Mouse (Mus musculus): ENCODE measurements around the gene Fkbp15. TPM values are rescaled to one million over a fixed set of nuclear protein-coding genes. Genes with fewer than 3 reads are reported as not detected.

The Fkbp15 gene
- polyA plus RNA-seq, 1 experiment: 21.6 TPM

DNA sequence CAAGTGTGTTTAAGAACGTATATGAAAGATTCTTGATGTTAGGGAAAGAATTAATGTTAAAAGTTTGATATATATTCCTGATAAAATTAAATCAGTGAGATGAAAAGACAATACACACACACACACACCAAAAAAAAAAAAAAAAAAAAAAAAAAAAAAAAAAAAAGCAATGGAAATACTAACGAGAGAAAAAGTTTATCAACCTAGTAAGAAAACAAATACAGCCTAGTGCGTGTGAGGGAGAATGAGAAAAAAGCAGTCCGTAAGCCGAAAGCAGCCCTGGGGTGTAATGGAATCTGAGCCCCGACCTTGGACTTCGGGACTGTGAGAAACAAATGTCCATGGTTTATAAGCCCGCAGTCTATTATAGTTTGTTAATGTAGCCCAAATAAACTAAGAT lies 74.8 kb downstream of the Fkbp15 start:
- Histone ChIP-seq H3K27me3 (ENCODE audit: control insufficient read depth, insufficient read depth, low read length) (no peaks in the 10 kb centered on the region), H3K36me3 (ENCODE audit: control insufficient read depth, insufficient read depth, low read length) (no peaks in the 10 kb centered on the region), H3K4me1 (ENCODE audit: control insufficient read depth, insufficient read depth, insufficient read length, low read length) (peaks cover 3% of the 10 kb centered on the region; the same call in 1 of the 2 replicates), H3K4me3 (ENCODE audit: low read depth, low read length) (no peak overlapping the region), H3K27ac (ENCODE audit: insufficient read depth, low read depth, low read length) (no peak overlapping the region)
- 72% methylated on average over 8 of the region's 8 CpGs for WGBS
- TF ChIP-seq CTCF (IDR thresholded peaks at IDR 0.05; ENCODE audit: extremely low read depth, insufficient read length, insufficient replicate concordance, low read depth, low read length): no peak

DNA sequence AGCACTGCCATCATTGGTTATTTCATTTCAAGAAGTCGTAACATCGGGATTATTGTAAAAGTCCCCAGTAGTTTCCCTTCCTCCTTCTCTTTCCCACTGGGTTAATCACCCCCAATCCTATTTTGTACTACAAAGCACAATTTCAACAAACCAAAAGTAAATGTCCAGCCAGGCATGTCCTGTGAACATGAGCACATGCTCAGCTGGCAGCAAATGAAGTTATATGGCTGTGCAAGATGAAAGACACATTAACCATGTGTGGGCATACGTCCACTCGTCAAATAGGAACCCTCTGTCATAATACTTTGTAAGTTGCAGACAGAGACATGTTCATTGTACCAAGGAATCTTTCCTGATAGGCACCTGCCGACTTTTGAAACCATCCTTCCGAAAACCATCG lies 77.4 kb downstream of the Fkbp15 start:
- H3K27me3 ChIP-seq (ENCODE audit: control insufficient read depth, insufficient read depth, low read length): no peaks in the 10 kb centered on the region
- 84% methylated on average over 7 of the region's 7 CpGs for WGBS
- no peak overlapping the region for H3K27ac ChIP-seq (ENCODE audit: insufficient read depth, low read depth, low read length)
- peaks cover 3% of the 10 kb centered on the region; the same call in 1 of the 2 replicates for H3K4me1 ChIP-seq (ENCODE audit: control insufficient read depth, insufficient read depth, insufficient read length, low read length)
- TF ChIP-seq CTCF (IDR thresholded peaks at IDR 0.05; ENCODE audit: extremely low read depth, insufficient read length, insufficient replicate concordance, low read depth, low read length) (no peak), POLR2A (IDR thresholded peaks at IDR 0.05; ENCODE audit: low read depth, low read length) (no peak)
- no peak overlapping the region for H3K4me3 ChIP-seq (ENCODE audit: low read depth, low read length)
- H3K36me3 ChIP-seq (ENCODE audit: control insufficient read depth, insufficient read depth, low read length): no peaks in the 10 kb centered on the region

DNA sequence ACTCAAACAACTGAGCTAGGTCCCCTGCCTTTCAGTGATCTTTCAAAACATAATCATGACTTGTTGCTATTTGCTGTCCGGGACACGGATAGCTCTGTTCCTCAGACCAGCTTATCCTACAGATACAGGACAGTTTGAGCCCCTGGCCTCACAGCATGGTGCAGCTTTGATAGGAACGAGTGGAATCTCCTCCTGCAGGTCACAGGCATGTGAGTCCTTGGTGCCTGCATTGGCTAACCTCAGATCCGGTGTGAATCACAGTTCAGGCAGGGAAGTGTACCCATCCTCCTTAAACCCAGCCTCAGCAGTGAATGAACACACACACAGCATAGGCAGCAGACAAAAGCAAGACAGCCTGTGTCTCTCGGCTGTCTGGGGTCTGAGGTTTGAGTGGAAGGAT lies 79.0 kb downstream of the Fkbp15 start:
- peaks cover 3% of the 10 kb centered on the region; the same call in 1 of the 2 replicates for H3K4me1 ChIP-seq (ENCODE audit: control insufficient read depth, insufficient read depth, insufficient read length, low read length)
- no peaks in the 10 kb centered on the region for H3K27me3 ChIP-seq (ENCODE audit: control insufficient read depth, insufficient read depth, low read length)
- TF ChIP-seq POLR2A (IDR thresholded peaks at IDR 0.05; ENCODE audit: low read depth, low read length): no peak
- TF ChIP-seq CTCF (IDR thresholded peaks at IDR 0.05; ENCODE audit: extremely low read depth, insufficient read length, insufficient replicate concordance, low read depth, low read length): no peak
- H3K36me3 ChIP-seq (ENCODE audit: control insufficient read depth, insufficient read depth, low read length): no peaks in the 10 kb centered on the region
- H3K27ac ChIP-seq (ENCODE audit: insufficient read depth, low read depth, low read length): no peak overlapping the region
- no peak overlapping the region for H3K4me3 ChIP-seq (ENCODE audit: low read depth, low read length)
- 70% methylated on average over 5 of the region's 5 CpGs for WGBS

DNA sequence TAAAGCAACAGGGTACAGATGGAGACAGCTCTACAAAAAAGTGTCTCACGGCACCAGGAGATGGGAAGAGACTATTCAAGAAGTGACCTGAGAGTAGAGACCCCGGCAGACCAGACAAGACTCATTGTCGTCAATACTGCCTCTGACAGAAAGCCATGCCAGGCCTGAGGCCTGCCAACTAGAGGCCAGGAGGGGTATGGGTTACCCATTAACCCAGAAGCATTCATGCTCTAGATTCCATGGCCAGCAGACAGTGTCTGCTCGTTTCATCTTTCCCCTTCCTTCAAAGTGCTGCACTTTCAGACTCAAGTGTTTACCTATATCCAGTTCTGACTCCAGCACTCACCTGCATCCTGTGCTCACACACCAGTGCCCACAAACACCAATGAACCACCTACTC lies 82.3 kb downstream of the Fkbp15 start:
- Histone ChIP-seq H3K4me1 (ENCODE audit: control insufficient read depth, insufficient read depth, insufficient read length, low read length) (no peaks in the 10 kb centered on the region), H3K36me3 (ENCODE audit: control insufficient read depth, insufficient read depth, low read length) (no peaks in the 10 kb centered on the region), H3K27me3 (ENCODE audit: control insufficient read depth, insufficient read depth, low read length) (no peaks in the 10 kb centered on the region), H3K27ac (ENCODE audit: insufficient read depth, low read depth, low read length) (no peak overlapping the region), H3K4me3 (ENCODE audit: low read depth, low read length) (no peak overlapping the region)
- peak; percentile 16; the same call in 1 of the 2 replicates for TF ChIP-seq CTCF (IDR thresholded peaks at IDR 0.05; ENCODE audit: extremely low read depth, insufficient read length, insufficient replicate concordance, low read depth, low read length)
- TF ChIP-seq POLR2A (IDR thresholded peaks at IDR 0.05; ENCODE audit: low read depth, low read length): no peak
- WGBS: 33% methylated on average over 4 of the region's 4 CpGs

DNA sequence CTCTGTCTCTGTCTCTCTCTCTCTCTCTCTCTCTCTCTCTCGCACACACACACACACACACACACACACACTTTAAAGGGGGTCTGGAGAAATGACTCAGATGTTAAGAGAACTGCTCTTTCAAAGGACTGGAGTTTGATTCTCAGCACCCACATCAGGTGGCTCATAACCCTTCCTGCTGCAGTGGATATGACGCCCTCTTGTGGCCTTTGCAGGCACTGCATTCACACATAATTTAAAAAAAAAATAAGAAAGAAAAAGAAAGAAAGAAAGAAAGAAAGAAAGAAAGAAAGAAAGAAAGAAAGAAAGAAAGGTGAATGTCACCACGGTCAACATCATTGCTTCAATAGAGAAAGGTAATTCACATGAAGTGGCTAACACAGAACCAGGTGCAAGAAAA lies 83.1 kb downstream of the Fkbp15 start:
- H3K27me3 ChIP-seq (ENCODE audit: control insufficient read depth, insufficient read depth, low read length): no peaks in the 10 kb centered on the region
- TF ChIP-seq POLR2A (IDR thresholded peaks at IDR 0.05; ENCODE audit: low read depth, low read length) (no peak), CTCF (IDR thresholded peaks at IDR 0.05; ENCODE audit: extremely low read depth, insufficient read length, insufficient replicate concordance, low read depth, low read length) (no peak)
- H3K36me3 ChIP-seq (ENCODE audit: control insufficient read depth, insufficient read depth, low read length): no peaks in the 10 kb centered on the region
- WGBS: 74% methylated on average over 3 of the region's 3 CpGs
- no peak overlapping the region for H3K27ac ChIP-seq (ENCODE audit: insufficient read depth, low read depth, low read length)
- H3K4me1 ChIP-seq (ENCODE audit: control insufficient read depth, insufficient read depth, insufficient read length, low read length): no peaks in the 10 kb centered on the region
- no peak overlapping the region for H3K4me3 ChIP-seq (ENCODE audit: low read depth, low read length)

DNA sequence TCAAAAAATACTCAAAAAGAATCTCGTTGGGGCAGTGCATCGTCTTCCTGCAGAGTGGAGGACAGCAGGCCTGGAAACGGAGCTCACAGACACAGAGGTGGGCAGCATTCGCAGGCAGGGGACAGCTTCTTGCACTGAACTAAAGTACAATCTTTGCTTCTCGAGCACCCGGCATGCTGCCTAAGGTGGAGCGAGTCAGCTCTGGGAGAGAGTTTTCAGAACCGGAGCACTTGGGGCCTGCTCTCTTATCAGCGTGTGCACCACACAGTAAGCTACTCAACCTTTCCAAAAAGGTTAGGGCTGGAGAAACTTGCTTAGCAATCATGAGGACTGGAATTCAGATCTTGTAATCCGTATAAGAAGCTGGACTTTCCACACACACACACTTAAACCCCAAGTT lies 83.7 kb downstream of the Fkbp15 start:
- no peaks in the 10 kb centered on the region for H3K27me3 ChIP-seq (ENCODE audit: control insufficient read depth, insufficient read depth, low read length)
- WGBS: 87% methylated on average over 10 of the region's 10 CpGs
- H3K4me1 ChIP-seq (ENCODE audit: control insufficient read depth, insufficient read depth, insufficient read length, low read length): no peaks in the 10 kb centered on the region
- H3K4me3 ChIP-seq (ENCODE audit: low read depth, low read length): no peak overlapping the region
- no peaks in the 10 kb centered on the region for H3K36me3 ChIP-seq (ENCODE audit: control insufficient read depth, insufficient read depth, low read length)
- no peak for TF ChIP-seq POLR2A (IDR thresholded peaks at IDR 0.05; ENCODE audit: low read depth, low read length)
- no peak for TF ChIP-seq CTCF (IDR thresholded peaks at IDR 0.05; ENCODE audit: extremely low read depth, insufficient read length, insufficient replicate concordance, low read depth, low read length)
- H3K27ac ChIP-seq (ENCODE audit: insufficient read depth, low read depth, low read length): no peak overlapping the region

DNA sequence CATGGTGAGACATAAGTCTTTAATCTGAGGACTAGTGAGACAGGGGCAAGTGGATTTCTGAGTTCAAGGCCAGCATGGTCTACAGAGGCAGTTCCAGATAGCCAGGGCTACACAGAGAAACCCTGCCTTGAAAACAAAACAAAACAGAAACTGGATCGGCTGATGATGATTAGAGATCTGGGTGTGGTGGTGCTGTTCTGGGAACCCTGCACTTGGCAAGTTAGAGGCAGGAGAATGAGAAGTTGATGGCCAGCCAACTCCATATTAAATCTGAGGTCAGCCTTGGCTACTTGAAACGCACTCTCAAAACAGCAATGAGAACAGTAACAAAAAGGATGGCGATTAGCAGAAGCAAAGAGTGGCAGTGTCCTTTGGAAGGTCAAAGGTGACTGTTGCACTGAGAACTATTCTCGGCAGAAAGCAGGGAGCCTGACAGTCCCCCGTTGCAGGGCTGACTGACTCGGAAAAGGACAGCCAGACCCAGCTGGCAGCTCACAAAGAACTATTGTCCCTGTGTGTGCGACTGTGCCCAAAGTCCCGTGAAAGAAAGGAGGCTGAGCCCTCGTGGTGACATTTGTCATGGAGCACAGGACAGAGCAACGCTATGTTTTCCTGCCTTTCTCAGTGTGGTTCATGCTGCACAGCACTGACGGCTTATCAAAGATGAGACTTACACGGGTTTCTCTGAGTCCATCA lies 85.4 kb downstream of the Fkbp15 start:
- Histone ChIP-seq H3K4me1 (ENCODE audit: control insufficient read depth, insufficient read depth, insufficient read length, low read length) (no peaks in the 10 kb centered on the region), H3K4me3 (ENCODE audit: low read depth, low read length) (peak overlapping the region; percentile 3; the same call in 1 of the 2 replicates), H3K27me3 (ENCODE audit: control insufficient read depth, insufficient read depth, low read length) (no peaks in the 10 kb centered on the region), H3K36me3 (ENCODE audit: control insufficient read depth, insufficient read depth, low read length) (no peaks in the 10 kb centered on the region), H3K27ac (ENCODE audit: insufficient read depth, low read depth, low read length) (peak overlapping the region; percentile 13; the same call in 1 of the 2 replicates)
- TF ChIP-seq CTCF (IDR thresholded peaks at IDR 0.05; ENCODE audit: extremely low read depth, insufficient read length, insufficient replicate concordance, low read depth, low read length) (no peak), POLR2A (IDR thresholded peaks at IDR 0.05; ENCODE audit: low read depth, low read length) (no peak)
- WGBS: 11% methylated on average over 12 of the region's 12 CpGs

Data from small intestine, adult 2 months (tissue).